Mouse (Mus musculus): ENCODE results near the gene Adam26b. TPM values are rescaled to one million over a fixed set of nuclear protein-coding genes. Genes with fewer than 3 reads are reported as not detected.
"Not testable (repeated sequence)": the region's sequence is repeated elsewhere in the genome, so short reads cannot be mapped to it uniquely, and the experiment has no call there.

The Adam26b gene
- not detected in 2 replicates for polyA plus RNA-seq (2015; fragmentation: Nextera tagmentation; extraction: Ambion mirVana)

DNA sequence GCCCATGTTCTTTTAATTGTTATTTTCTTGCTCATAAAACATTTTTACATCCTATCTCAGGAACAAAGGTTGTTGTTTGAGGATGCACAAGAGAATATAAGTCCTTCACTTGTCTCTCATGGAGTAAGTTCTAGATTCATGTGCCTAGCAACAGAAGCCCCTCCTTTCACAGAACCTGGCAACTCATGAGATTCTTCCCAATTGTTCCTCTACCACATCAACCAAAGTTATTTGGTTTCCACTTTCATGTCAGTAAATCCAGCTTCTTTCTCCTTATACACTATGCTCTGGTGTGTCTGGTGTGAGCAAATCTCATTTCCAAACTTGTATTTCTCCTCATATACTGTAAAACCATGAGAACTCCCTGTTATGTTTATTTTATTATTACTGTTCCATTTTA, at the start of gene Adam26b:
Gene Adam26b, minus strand, starts transcription at position 101 of the 400 bp plus-strand sequence.
- not testable (repeated sequence) for H3K4me1 ChIP-seq (replicated peaks); H3K27me3 ChIP-seq; H3K9me3 ChIP-seq; ATAC-seq (ENCODE audit: low read depth); H3K4me3 ChIP-seq; H3K36me3 ChIP-seq; H3K9ac ChIP-seq; H3K27ac ChIP-seq (replicated peaks); H3K4me2 ChIP-seq

DNA sequence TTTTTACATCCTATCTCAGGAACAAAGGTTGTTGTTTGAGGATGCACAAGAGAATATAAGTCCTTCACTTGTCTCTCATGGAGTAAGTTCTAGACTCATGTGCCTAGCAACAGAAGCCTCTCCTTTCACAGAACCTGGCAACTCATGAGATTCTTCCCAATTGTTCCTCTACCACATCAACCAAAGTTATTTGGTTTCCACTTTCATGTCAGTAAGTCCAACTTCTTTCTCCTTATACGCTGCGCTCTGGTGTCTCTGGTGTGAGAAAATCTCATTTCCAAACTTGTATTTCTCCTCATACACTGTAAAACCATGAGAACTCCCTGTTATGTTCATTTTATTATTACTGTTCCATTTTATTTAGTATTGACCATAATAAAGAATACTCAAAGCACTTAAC, 48.7 kb upstream of the Adam26b start, which contains the start of gene Adam26a:
Gene Adam26a, minus strand, starts transcription at position 101 of the 400 bp plus-strand sequence.
- not testable (repeated sequence) for H3K4me1 ChIP-seq (replicated peaks); H3K9me3 ChIP-seq; H3K27me3 ChIP-seq; H3K4me3 ChIP-seq; H3K9ac ChIP-seq; ATAC-seq (ENCODE audit: low read depth); H3K36me3 ChIP-seq; H3K27ac ChIP-seq (replicated peaks); H3K4me2 ChIP-seq
- 94% methylated on average over 2 of the region's 2 CpGs for WGBS

Other genes starting within 250 kb of the Adam26b start
- gene Zfp42, start 221.1 kb downstream of the Adam26b start, polyA plus RNA-seq (2015; fragmentation: Nextera tagmentation; extraction: Ambion mirVana): not detected in 2 replicates
- gene Adam26a, start 48.6 kb upstream of the Adam26b start, polyA plus RNA-seq (2015; fragmentation: Nextera tagmentation; extraction: Ambion mirVana): not detected in 2 replicates
- not detected in 2 replicates for gene Gm5346, start 99.2 kb upstream of the Adam26b start, polyA plus RNA-seq (2015; fragmentation: Nextera tagmentation; extraction: Ambion mirVana)
- not detected in 2 replicates for gene Adam34, start 181.9 kb upstream of the Adam26b start, polyA plus RNA-seq (2015; fragmentation: Nextera tagmentation; extraction: Ambion mirVana)